In the genomic region with DNA sequence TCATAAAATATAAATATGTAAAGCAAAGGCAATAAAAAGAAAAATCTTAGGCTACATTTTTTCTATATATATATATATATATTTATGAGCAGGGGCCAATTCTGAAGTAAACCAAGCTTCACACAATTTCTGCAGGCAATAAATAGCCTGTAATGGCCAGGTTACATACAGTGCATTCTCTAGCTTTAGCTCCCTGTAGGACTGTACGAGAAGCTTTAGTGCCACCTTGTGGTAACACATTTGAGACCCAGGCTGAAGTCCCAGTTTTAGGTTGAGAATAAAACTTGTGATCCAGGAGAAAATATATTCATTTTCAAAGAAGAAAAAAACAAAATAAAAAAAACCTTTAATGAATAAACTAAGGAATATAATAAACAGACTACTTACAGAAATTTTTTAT, we compare ENCODE assay signal across 8 mouse cellular contexts. TPM values are rescaled to one million over a fixed set of nuclear protein-coding genes. Genes with fewer than 3 reads are reported as not detected.
DNase-seq lines count a peak whose midpoint lies in the region; ATAC-seq and TF ChIP-seq lines count a peak whose summit lies in the region.

No protein-coding gene starts in this region.

- 7% methylated on average over 1 of the region's 1 CpGs for WGBS in hindbrain, embryonic 16.5 days

- TF ChIP-seq POLR2A in brain, embryonic 14.5 days (IDR thresholded peaks at IDR 0.05; ENCODE audit: borderline replicate concordance, extremely low read depth, insufficient read depth, insufficient read length, poor library complexity, severe bottlenecking): no peak

- H3K36me3 ChIP-seq in hindbrain, embryonic 16.5 days (ENCODE audit: control insufficient read depth, insufficient read depth, low read length): no peaks in the 10 kb centered on the region

- H3K4me3 ChIP-seq in hindbrain, embryonic 16.5 days (ENCODE audit: low read length): no peak overlapping the region

- no peaks in the 10 kb centered on the region for H3K9me3 ChIP-seq in hindbrain, embryonic 16.5 days (ENCODE audit: control insufficient read depth, low read length)

- ATAC-seq in frontal cortex, adult (ENCODE audit: low TSS enrichment): peak; percentile 67; the same call in 1 of the 2 replicates
- ATAC-seq in hindbrain, embryonic 16.5 days: peak; percentile 80
- no peak for ATAC-seq in monocyte, adult 5-6 weeks (replicated peaks; ENCODE audit: insufficient number of reproducible peaks, low FRiP score, low TSS enrichment, poor library complexity, severe bottlenecking)

- no peak overlapping the region for H3K27ac ChIP-seq in hindbrain, embryonic 16.5 days (ENCODE audit: low read depth, low read length)

- no peak for DNase-seq in frontal cortex, postnatal 25 days (ENCODE audit: low spot score in 2 of 2)
- DNase-seq in 416B (ENCODE audit: low read depth): peak; percentile 62
- DNase-seq in brain, embryonic 14.5 days (ENCODE audit: low read depth): peak; percentile 83
- peak; percentile 35 to 65 for DNase-seq in left cerebral cortex, postnatal 25 days (ENCODE audit: low spot score in 2 of 2)
- peak; percentile 15 for DNase-seq in right cerebral cortex, postnatal 14 days

- intact Hi-C loops in left cerebral cortex, postnatal 25 days (cut with DNase I): loop anchor here (10.0 kb wide), 2 partner anchors 319 to 399 kb away; no protein-coding TSS in a partner anchor

- no peaks in the 10 kb centered on the region for H3K4me1 ChIP-seq in hindbrain, embryonic 16.5 days (ENCODE audit: control insufficient read depth, insufficient read depth, low read depth, low read length)

- no peak overlapping the region for H3K9ac ChIP-seq in hindbrain, embryonic 16.5 days (ENCODE audit: low read depth, low read length)

- no peak overlapping the region for H3K4me2 ChIP-seq in hindbrain, embryonic 16.5 days (ENCODE audit: low read length)

- no peaks in the 10 kb centered on the region for H3K27me3 ChIP-seq in hindbrain, embryonic 16.5 days (replicated peaks; ENCODE audit: control insufficient read depth, insufficient read depth, low read length)

- peak; percentile 69; the same call in 1 of the 2 replicates for TF ChIP-seq CTCF in brain, embryonic 14.5 days (IDR thresholded peaks at IDR 0.05; ENCODE audit: borderline replicate concordance, extremely low read depth, insufficient read depth, insufficient read length)

RNA-seq across cellular contexts. Expression of gene Aldh1a7, which starts 36.9 kb away (rescaled TPM):
- 0.34 and 1.2 TPM in 2 replicates for polyA plus RNA-seq in brain, embryonic 14.5 days (2012; rRNA removed)
- polyA plus RNA-seq in hindbrain, embryonic 16.5 days (2015; fragmentation: Nextera tagmentation; extraction: Ambion mirVana): 1.7 and 2.2 TPM in 2 replicates
- total RNA-seq in left cerebral cortex, postnatal 25 days (2021): 1 to 10 TPM; 1.4 to 1.5 TPM
- total RNA-seq in monocyte, adult 5-6 weeks (2017): not detected in 3 replicates

Comparison
In these comparisons a context has a peak if more than half of its experiments do, and no peak if none do; other contexts are left out.
1. DNase-seq: peak in 416B (single experiment), brain, embryonic 14.5 days (single experiment), left cerebral cortex, postnatal 25 days (2 of 2) and right cerebral cortex, postnatal 14 days (single experiment); none in frontal cortex, postnatal 25 days (0 of 2).